Mouse (Mus musculus) olfactory bulb, adult 2 months (tissue): ENCODE data around the gene Specc1.

Experiments used
- CTCF ChIP-seq: fragments of 200-500 bp; IDR thresholded peaks from 2 replicates; pipeline ENCODE4 v1.5.1; 2012; ENCODE audit warnings: low read depth, mild to moderate bottlenecking, low read length, moderate library complexity; ENCODE audit not compliant: insufficient read depth
- POLR2A ChIP-seq: fragments of 200-500 bp; IDR thresholded peaks from 2 replicates; pipeline ENCODE4 v1.6.1; 2012; ENCODE audit warnings: mild to moderate bottlenecking, low read depth, low read length, moderate library complexity; ENCODE audit not compliant: insufficient read depth

DNA sequence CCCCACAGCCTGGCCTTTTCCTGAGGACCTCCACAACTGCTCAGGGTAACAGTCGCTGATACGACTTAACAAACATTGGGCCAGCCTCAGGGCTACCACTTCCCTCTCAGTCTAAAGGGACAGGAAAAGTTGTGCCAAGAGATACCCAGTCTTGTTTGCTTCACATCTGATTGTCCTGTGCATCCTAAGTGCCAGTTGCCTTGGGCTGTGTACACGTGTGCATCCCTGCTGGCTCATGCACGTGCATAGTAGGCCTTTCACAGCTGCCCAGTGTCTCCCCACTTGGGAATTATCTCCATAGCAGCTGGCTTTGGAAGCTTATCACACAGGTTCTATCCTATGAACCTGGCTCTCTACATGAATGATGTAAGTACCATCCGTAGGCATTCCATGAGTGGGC lies 266.9 kb downstream of the Specc1 start:
- no peak for TF ChIP-seq CTCF
- TF ChIP-seq POLR2A: no peak
